Mouse (Mus musculus): Measurements from ENCODE around the gene Sertad1. TPM values are rescaled to one million over a fixed set of nuclear protein-coding genes. Genes with fewer than 3 reads are reported as not detected.

Sertad1 gene
- polyA plus RNA-seq, 1 experiment, result 50.7 TPM

GRCm38 (mm10) chr7:27480506-27480905, 6.2 kb upstream of the Sertad1 start:
- no peak for DNase-seq
- WGBS, result 60% methylated on average over 3 of the region's 3 CpGs
- H3K4me1 ChIP-seq (ENCODE audit: control insufficient read depth, insufficient read depth, low read length), result no peaks in the 10 kb centered on the region
- no peak overlapping the region for H3K4me3 ChIP-seq (replicated peaks; ENCODE audit: extremely low read depth, low read depth, low read length)
- TF ChIP-seq CTCF (IDR thresholded peaks at IDR 0.05; ENCODE audit: insufficient read depth, low read length) (no peak), POLR2A (IDR thresholded peaks at IDR 0.05; ENCODE audit: borderline replicate concordance, extremely low read depth, low read depth, low read length) (no peak)

GRCm38 (mm10) chr7:27480927-27481626, 5.6 kb upstream of the Sertad1 start:
- TF ChIP-seq CTCF (IDR thresholded peaks at IDR 0.05; ENCODE audit: insufficient read depth, low read length), result no peak
- no peak for TF ChIP-seq POLR2A (IDR thresholded peaks at IDR 0.05; ENCODE audit: borderline replicate concordance, extremely low read depth, low read depth, low read length)
- peak overlapping the region; percentile 9 for H3K4me3 ChIP-seq (replicated peaks; ENCODE audit: extremely low read depth, low read depth, low read length)
- WGBS, result 15% methylated on average over 11 of the region's 11 CpGs
- no peak for DNase-seq
- H3K4me1 ChIP-seq (ENCODE audit: control insufficient read depth, insufficient read depth, low read length), result no peaks in the 10 kb centered on the region

GRCm38 (mm10) chr7:27481627-27481969, 5.1 kb upstream of the Sertad1 start:
- WGBS, result 0% methylated on average over 12 of the region's 12 CpGs
- TF ChIP-seq POLR2A (IDR thresholded peaks at IDR 0.05; ENCODE audit: borderline replicate concordance, extremely low read depth, low read depth, low read length), result peak; percentile 62; the same call in 1 of the 2 replicates
- TF ChIP-seq CTCF (IDR thresholded peaks at IDR 0.05; ENCODE audit: insufficient read depth, low read length), result no peak
- DNase-seq, result peak; percentile 86
- no peaks in the 10 kb centered on the region for H3K4me1 ChIP-seq (ENCODE audit: control insufficient read depth, insufficient read depth, low read length)
- H3K4me3 ChIP-seq (replicated peaks; ENCODE audit: extremely low read depth, low read depth, low read length), result peak overlapping the region; percentile 44

- DNase-seq, result no peak
- TF ChIP-seq POLR2A (IDR thresholded peaks at IDR 0.05; ENCODE audit: borderline replicate concordance, extremely low read depth, low read depth, low read length) (no peak), CTCF (IDR thresholded peaks at IDR 0.05; ENCODE audit: insufficient read depth, low read length) (no peak)
- peaks cover 4% of the 10 kb centered on the region; the same call in 1 of the 2 replicates for H3K4me1 ChIP-seq (ENCODE audit: control insufficient read depth, insufficient read depth, low read length)
- WGBS, result 77% methylated on average over 4 of the region's 4 CpGs
- H3K4me3 ChIP-seq (replicated peaks; ENCODE audit: extremely low read depth, low read depth, low read length), result no peak overlapping the region
These were observed 2.9 kb upstream of the Sertad1 start for GRCm38 (mm10) chr7:27483860-27484259.

- peak overlapping the region; percentile 83 for H3K4me3 ChIP-seq (replicated peaks; ENCODE audit: extremely low read depth, low read depth, low read length)
- TF ChIP-seq CTCF (IDR thresholded peaks at IDR 0.05; ENCODE audit: insufficient read depth, low read length) (no peak), POLR2A (IDR thresholded peaks at IDR 0.05; ENCODE audit: borderline replicate concordance, extremely low read depth, low read depth, low read length) (no peak)
- peaks cover 13% of the 10 kb centered on the region for H3K4me1 ChIP-seq (ENCODE audit: control insufficient read depth, insufficient read depth, low read length)
- WGBS, result under 1% methylated on average over 13 of the region's 13 CpGs
- DNase-seq, result peak; percentile 43
These were observed 474 bp upstream of the Sertad1 start for GRCm38 (mm10) chr7:27486102-27486769.

- WGBS, result under 1% methylated on average over 13 of the region's 13 CpGs
These were observed 1.1 kb downstream of the Sertad1 start for GRCm38 (mm10) chr7:27487740-27488268.

GRCm38 (mm10) chr7:27489270-27489869, 2.7 kb downstream of the Sertad1 start:
- WGBS, result 87% methylated on average over 25 of the region's 25 CpGs
- Histone ChIP-seq H3K4me1 (ENCODE audit: control insufficient read depth, insufficient read depth, low read length) (peaks cover 21% of the 10 kb centered on the region), H3K4me3 (replicated peaks; ENCODE audit: extremely low read depth, low read depth, low read length) (no peak overlapping the region)
- TF ChIP-seq POLR2A (IDR thresholded peaks at IDR 0.05; ENCODE audit: borderline replicate concordance, extremely low read depth, low read depth, low read length) (no peak), CTCF (IDR thresholded peaks at IDR 0.05; ENCODE audit: insufficient read depth, low read length) (no peak)
- DNase-seq, result no peak

More at GRCm38 (mm10) chr7:27487740-27488268, 1.1 kb downstream of the Sertad1 start:
- Histone ChIP-seq H3K4me1 (ENCODE audit: control insufficient read depth, insufficient read depth, low read length) (peaks cover 21% of the 10 kb centered on the region), H3K4me3 (replicated peaks; ENCODE audit: extremely low read depth, low read depth, low read length) (peak overlapping the region; percentile 83)
- TF ChIP-seq POLR2A (IDR thresholded peaks at IDR 0.05; ENCODE audit: borderline replicate concordance, extremely low read depth, low read depth, low read length), result no peak
- TF ChIP-seq CTCF (IDR thresholded peaks at IDR 0.05; ENCODE audit: insufficient read depth, low read length), result no peak
- peak; percentile 60 for DNase-seq

- WGBS, result 11% methylated on average over 4 of the region's 4 CpGs
- no peak for TF ChIP-seq POLR2A (IDR thresholded peaks at IDR 0.05; ENCODE audit: borderline replicate concordance, extremely low read depth, low read depth, low read length)
- TF ChIP-seq CTCF (IDR thresholded peaks at IDR 0.05; ENCODE audit: insufficient read depth, low read length), result no peak
These were observed 3.5 kb downstream of the Sertad1 start for GRCm38 (mm10) chr7:27490227-27490542.

GRCm38 (mm10) chr7:27490543-27491329, 4.0 kb downstream of the Sertad1 start:
- H3K4me3 ChIP-seq (replicated peaks; ENCODE audit: extremely low read depth, low read depth, low read length), result peak overlapping the region; percentile 54
- TF ChIP-seq CTCF (IDR thresholded peaks at IDR 0.05; ENCODE audit: insufficient read depth, low read length) (peak; percentile 46), POLR2A (IDR thresholded peaks at IDR 0.05; ENCODE audit: borderline replicate concordance, extremely low read depth, low read depth, low read length) (peak; percentile 79; the same call in 1 of the 2 replicates)
- under 1% methylated on average over 33 of the region's 33 CpGs for WGBS
- peaks cover 21% of the 10 kb centered on the region for H3K4me1 ChIP-seq (ENCODE audit: control insufficient read depth, insufficient read depth, low read length)
- peak; percentile 94 for DNase-seq

More at GRCm38 (mm10) chr7:27490227-27490542, 3.5 kb downstream of the Sertad1 start:
- DNase-seq, result no peak
- Histone ChIP-seq H3K4me1 (ENCODE audit: control insufficient read depth, insufficient read depth, low read length) (peaks cover 21% of the 10 kb centered on the region), H3K4me3 (replicated peaks; ENCODE audit: extremely low read depth, low read depth, low read length) (peak overlapping the region; percentile 39)

Data from lung, adult 2 months (tissue).